Mouse (Mus musculus) MEL (cell line): Measurements from ENCODE around the gene Gabra5.

Source experiments
- CTCF ChIP-seq, 3 experiments: IDR thresholded peaks in 2 of 3; conservative IDR thresholded peaks in 1 of 3; 2 replicates each; pipeline ENCODE4 v1.5.1; 2011 to 2012; ENCODE audit warnings: low read length in 3 of 3, low read depth in 2 of 3, mild to moderate bottlenecking in 2 of 3, improper control_type of control experiment in 1 of 3, inconsistent platforms in 1 of 3, mixed read lengths in 1 of 3, moderate library complexity in 1 of 3; ENCODE audit not compliant: control insufficient read depth in 1 of 3, insufficient read depth in 1 of 3, poor library complexity in 1 of 3, severe bottlenecking in 1 of 3
- MAX ChIP-seq: IDR thresholded peaks from 2 replicates; pipeline ENCODE4 v1.6.1; 2011; ENCODE audit warnings: low read length, improper control_type of control experiment
- MEF2A ChIP-seq: IDR thresholded peaks from 2 replicates; pipeline ENCODE4 v1.6.1; 2014; ENCODE audit warnings: low read depth, mild to moderate bottlenecking, inconsistent platforms, low read length, improper control_type of control experiment; ENCODE audit not compliant: poor library complexity, insufficient replicate concordance, severe bottlenecking; ENCODE audit errors: extremely low read depth
- NRF1 ChIP-seq: IDR thresholded peaks from 2 replicates; pipeline ENCODE4 v1.6.1; 2014; ENCODE audit warnings: low read depth, mild to moderate bottlenecking, inconsistent platforms, low read length, improper control_type of control experiment, moderate library complexity; ENCODE audit not compliant: poor library complexity, insufficient read depth, severe bottlenecking
- POLR2A ChIP-seq, 2 experiments: IDR thresholded peaks; 2 replicates each; pipeline ENCODE4 v1.6.1; 2011 to 2012; ENCODE audit warnings: low read length in 2 of 2, mild to moderate bottlenecking in 2 of 2, control low read depth in 1 of 2, improper control_type of control experiment in 1 of 2, low read depth in 1 of 2, moderate library complexity in 1 of 2; ENCODE audit not compliant: control insufficient read depth in 1 of 2, insufficient read depth in 1 of 2, poor library complexity in 1 of 2
- TBP ChIP-seq: IDR thresholded peaks from 2 replicates; pipeline ENCODE4 v1.8.0; 2011; ENCODE audit warnings: low read depth, low read length, improper control_type of control experiment
- UBTF ChIP-seq: IDR thresholded peaks from 2 replicates; pipeline ENCODE4 v1.6.1; 2012; ENCODE audit warnings: low read depth, mild to moderate bottlenecking, inconsistent platforms, low read length, improper control_type of control experiment, moderate library complexity, borderline replicate concordance; ENCODE audit not compliant: insufficient read depth
- ZNF384 ChIP-seq: IDR thresholded peaks from 2 replicates; pipeline ENCODE4 v1.6.1; 2012; ENCODE audit warnings: low read depth, mild to moderate bottlenecking, inconsistent platforms, low read length, improper control_type of control experiment

DNA sequence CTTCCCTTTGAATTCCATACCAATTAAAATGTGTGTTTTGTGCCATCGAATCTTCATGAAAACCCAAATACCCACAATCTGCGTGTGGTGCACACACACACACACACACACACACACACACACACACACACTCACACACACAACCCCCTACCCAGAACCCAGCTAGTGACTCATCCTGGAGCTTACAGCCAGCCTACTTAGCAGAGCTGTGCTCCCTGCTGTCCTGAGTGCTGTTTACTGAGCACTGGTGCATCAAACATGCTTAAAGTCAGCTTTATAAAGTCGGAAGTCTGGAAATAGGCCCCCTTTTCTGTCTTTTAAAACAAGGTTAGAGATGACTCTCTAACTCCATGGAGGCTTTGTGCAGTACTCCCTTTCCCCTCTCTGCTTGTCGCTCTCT lies 7.0 kb downstream of the Gabra5 start:
- no peak for TF ChIP-seq CTCF (IDR thresholded peaks at IDR 0.05 in 2 of 3, conservative IDR thresholded peaks at IDR 0.05 in 1 of 3; ENCODE audit: control insufficient read depth in 1 of 3, insufficient read depth in 1 of 3, low read depth in 2 of 3, low read length in 3 of 3, poor library complexity in 1 of 3, severe bottlenecking in 1 of 3)
- no peak for TF ChIP-seq POLR2A (IDR thresholded peaks at IDR 0.05; ENCODE audit: control insufficient read depth in 1 of 2, insufficient read depth in 1 of 2, low read depth in 1 of 2, low read length in 2 of 2, poor library complexity in 1 of 2)
- TF ChIP-seq TBP = no peak
- TF ChIP-seq ZNF384 = no peak
- no peak for TF ChIP-seq MEF2A
- no peak for TF ChIP-seq UBTF
- no peak for TF ChIP-seq NRF1
- no peak for TF ChIP-seq MAX
